Mouse (Mus musculus) heart, embryonic 13.5 days (tissue): Measurements from ENCODE around the gene Ppp2r2c. TPM values are rescaled to one million over a fixed set of nuclear protein-coding genes. Genes with fewer than 3 reads are reported as not detected.

Experiments
- ATAC-seq: fragments of 200-750 bp; cut with Nextera tagmentation; 2 replicates; pipeline ENCODE4 v1.8.0; 2017; ENCODE audit warnings: moderate TSS enrichment; ENCODE audit not compliant: insufficient number of reproducible peaks, low FRiP score, low TSS enrichment; ENCODE audit errors: extremely low read depth
- H3K27ac ChIP-seq: fragments of 300-500 bp; sonication (generic); replicated peaks from 2 replicates; pipeline ENCODE4 v1.5.1; 2015; ENCODE audit warnings: moderate library complexity, mild to moderate bottlenecking, inconsistent platforms
- H3K27me3 ChIP-seq: fragments of 300-500 bp; sonication (generic); replicated peaks from 2 replicates; pipeline ENCODE4 v1.6.1; 2015; ENCODE audit warnings: mild to moderate bottlenecking, inconsistent platforms
- H3K36me3 ChIP-seq: fragments of 300-500 bp; sonication (generic); 2 replicates; pipeline ENCODE4 v1.6.1; 2015; ENCODE audit warnings: mild to moderate bottlenecking, inconsistent platforms
- H3K4me1 ChIP-seq: fragments of 300-500 bp; sonication (generic); 2 replicates; pipeline ENCODE4 v1.6.1; 2015; ENCODE audit warnings: inconsistent platforms
- H3K4me2 ChIP-seq: fragments of 300-500 bp; sonication (generic); 2 replicates; pipeline ENCODE4 v1.6.1; 2015; ENCODE audit warnings: inconsistent platforms, mild to moderate bottlenecking, moderate library complexity
- H3K4me3 ChIP-seq: fragments of 300-500 bp; sonication (generic); 2 replicates; pipeline ENCODE4 v1.5.1; 2015; ENCODE audit warnings: moderate library complexity, mild to moderate bottlenecking, inconsistent platforms
- H3K9ac ChIP-seq: fragments of 300-500 bp; sonication (generic); 2 replicates; pipeline ENCODE4 v1.6.1; 2015; ENCODE audit warnings: inconsistent platforms, mild to moderate bottlenecking, moderate library complexity
- H3K9me3 ChIP-seq: fragments of 300-500 bp; sonication (generic); 2 replicates; pipeline ENCODE4 v1.6.1; 2016; ENCODE audit warnings: inconsistent platforms
- WGBS: fragments of 180-500 bp; shearing (Covaris S2); methylation state at CpG from one replicate; pipeline ENCODE4 v1.1.7; 2015; ENCODE audit warnings: mixed read lengths; 5-methylcytosine and 5-hydroxymethylcytosine counted together
- polyA plus RNA-seq: library from polyadenylated mRNA; unstranded; fragments of >200 nt; fragmentation: Nextera tagmentation; extraction: Ambion mirVana; gene quantifications from 2 replicates; pipeline ENCODE4 v1.2.1, GENCODE M21; 2015

Gene Ppp2r2c
- polyA plus RNA-seq, 1 experiment from 2014 or later = 0.09 TPM

DNA sequence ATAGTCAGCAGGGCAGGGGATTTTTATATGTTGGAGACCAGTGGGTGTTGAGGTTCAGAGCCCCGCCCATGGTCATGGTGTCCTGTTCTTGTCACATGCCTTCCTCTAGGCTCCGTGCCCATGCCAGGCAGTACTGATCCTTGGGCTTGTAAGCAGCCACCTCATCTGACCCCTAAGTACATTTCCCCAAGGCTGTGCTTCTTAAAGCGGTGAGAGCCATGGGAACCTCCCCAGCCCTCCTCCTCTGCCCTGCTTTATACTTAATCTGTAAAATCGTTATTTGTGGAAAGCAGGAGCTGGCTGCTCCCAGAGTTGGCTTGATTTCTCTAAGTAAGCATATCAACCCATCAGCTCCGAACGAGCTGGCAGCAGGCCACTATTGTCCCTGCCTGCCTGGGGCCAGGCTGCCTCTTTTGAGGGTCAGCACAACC, 31.9 kb downstream of the Ppp2r2c start:
- Histone ChIP-seq H3K4me1 (peaks cover 5% of the 10 kb centered on the region), H3K4me2 (no peak overlapping the region), H3K36me3 (no peaks in the 10 kb centered on the region), H3K27ac (no peak overlapping the region), H3K9me3 (no peaks in the 10 kb centered on the region), H3K27me3 (peaks cover 32% of the 10 kb centered on the region), H3K4me3 (no peak overlapping the region), H3K9ac (no peak overlapping the region)
- 53% methylated on average over 6 of the region's 6 CpGs for WGBS
- ATAC-seq = no peak

DNA sequence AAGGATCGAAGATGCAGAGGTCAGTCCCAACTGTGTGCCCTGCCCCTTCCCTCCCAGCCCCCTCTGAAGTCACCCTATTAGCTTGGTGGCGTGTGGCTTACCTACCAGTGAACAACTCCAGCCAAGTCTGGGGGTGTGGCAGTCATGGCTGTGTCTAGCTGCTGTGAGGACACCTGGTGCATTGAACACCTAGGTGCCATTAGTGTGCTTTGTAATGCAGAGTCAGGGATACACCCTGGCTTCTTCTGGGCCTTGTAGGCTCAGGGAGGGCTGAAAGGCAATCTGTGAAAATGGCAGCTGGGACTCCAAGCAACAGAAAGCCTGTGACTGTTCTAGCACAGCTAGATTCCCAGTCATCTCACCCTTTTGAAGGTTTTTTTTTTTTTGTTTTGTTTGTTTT, 34.5 kb downstream of the Ppp2r2c start:
- Histone ChIP-seq H3K9ac (no peak overlapping the region), H3K9me3 (no peaks in the 10 kb centered on the region), H3K36me3 (no peaks in the 10 kb centered on the region), H3K4me3 (no peak overlapping the region), H3K27me3 (peaks cover 22% of the 10 kb centered on the region), H3K4me1 (peaks cover 5% of the 10 kb centered on the region), H3K4me2 (no peak overlapping the region), H3K27ac (no peak overlapping the region)
- ATAC-seq = no peak
- 62% methylated on average over 2 of the region's 2 CpGs for WGBS

- 72% methylated on average over 2 of the region's 2 CpGs for WGBS
These were observed 35.8 kb downstream of the Ppp2r2c start for GRCm38 (mm10) chr5:36904131-36904530.

DNA sequence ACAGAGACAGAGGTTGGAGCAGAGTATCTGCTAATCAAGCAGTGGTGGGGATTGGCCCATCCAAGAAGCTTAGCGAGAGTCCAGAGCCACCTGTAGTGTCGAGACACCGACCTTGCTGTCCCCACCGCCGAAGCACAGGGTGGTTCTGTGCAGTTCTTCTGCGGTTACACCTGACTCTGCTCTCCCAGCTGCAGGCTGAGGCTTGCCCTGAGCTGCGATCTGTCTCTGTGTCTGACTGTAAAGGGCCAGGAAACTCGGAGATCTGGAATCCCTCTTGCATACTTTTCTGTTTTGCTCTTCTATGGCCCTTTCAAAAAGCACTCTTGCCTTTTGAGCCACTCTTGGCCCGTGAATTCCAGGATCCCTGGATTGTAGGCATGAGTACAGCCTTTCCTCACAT, 36.4 kb downstream of the Ppp2r2c start:
- WGBS = 73% methylated on average over 9 of the region's 9 CpGs
- Histone ChIP-seq H3K4me2 (no peak overlapping the region), H3K9ac (no peak overlapping the region), H3K4me3 (no peak overlapping the region), H3K4me1 (peaks cover 5% of the 10 kb centered on the region), H3K36me3 (no peaks in the 10 kb centered on the region), H3K27ac (no peak overlapping the region), H3K9me3 (no peaks in the 10 kb centered on the region), H3K27me3 (peaks cover 25% of the 10 kb centered on the region)
- ATAC-seq = no peak

More at GRCm38 (mm10) chr5:36904131-36904530, 35.8 kb downstream of the Ppp2r2c start:
- Histone ChIP-seq H3K27me3 (peaks cover 25% of the 10 kb centered on the region), H3K4me3 (no peak overlapping the region), H3K4me2 (no peak overlapping the region), H3K9ac (no peak overlapping the region), H3K27ac (no peak overlapping the region), H3K36me3 (no peaks in the 10 kb centered on the region), H3K4me1 (peaks cover 5% of the 10 kb centered on the region), H3K9me3 (no peaks in the 10 kb centered on the region)
- ATAC-seq = no peak

- Histone ChIP-seq H3K4me3 (no peak overlapping the region), H3K36me3 (no peaks in the 10 kb centered on the region), H3K27ac (no peak overlapping the region), H3K4me1 (peaks cover 3% of the 10 kb centered on the region), H3K9ac (no peak overlapping the region), H3K27me3 (peaks cover 26% of the 10 kb centered on the region), H3K4me2 (no peak overlapping the region), H3K9me3 (no peaks in the 10 kb centered on the region)
- no peak for ATAC-seq
- 60% methylated on average over 8 of the region's 8 CpGs for WGBS
These were observed 36.9 kb downstream of the Ppp2r2c start for GRCm38 (mm10) chr5:36905216-36905615.

DNA sequence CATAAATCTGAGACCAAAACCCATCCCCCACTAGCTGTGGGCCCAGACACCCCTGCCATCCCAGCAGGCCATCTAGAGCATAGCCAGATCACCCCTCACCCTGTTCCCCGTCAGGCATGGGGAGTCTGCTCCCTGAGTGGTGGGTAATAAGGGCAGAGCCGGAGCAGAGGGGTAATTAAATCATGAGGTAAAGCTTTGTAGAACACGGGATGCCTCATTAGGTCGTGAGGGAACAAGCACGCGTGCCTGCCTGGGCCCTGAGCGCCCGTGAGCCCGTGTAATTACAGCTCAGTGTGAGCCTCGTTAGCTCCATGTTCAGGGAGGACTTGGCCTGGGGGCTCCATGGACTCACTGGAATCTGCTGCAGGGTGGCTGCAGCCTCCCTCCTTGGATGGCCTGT, 39.4 kb downstream of the Ppp2r2c start:
- Histone ChIP-seq H3K4me3 (no peak overlapping the region), H3K4me1 (no peaks in the 10 kb centered on the region), H3K36me3 (no peaks in the 10 kb centered on the region), H3K4me2 (no peak overlapping the region), H3K9me3 (no peaks in the 10 kb centered on the region), H3K9ac (no peak overlapping the region), H3K27me3 (peaks cover 49% of the 10 kb centered on the region), H3K27ac (no peak overlapping the region)
- WGBS = 65% methylated on average over 10 of the region's 10 CpGs
- no peak for ATAC-seq

DNA sequence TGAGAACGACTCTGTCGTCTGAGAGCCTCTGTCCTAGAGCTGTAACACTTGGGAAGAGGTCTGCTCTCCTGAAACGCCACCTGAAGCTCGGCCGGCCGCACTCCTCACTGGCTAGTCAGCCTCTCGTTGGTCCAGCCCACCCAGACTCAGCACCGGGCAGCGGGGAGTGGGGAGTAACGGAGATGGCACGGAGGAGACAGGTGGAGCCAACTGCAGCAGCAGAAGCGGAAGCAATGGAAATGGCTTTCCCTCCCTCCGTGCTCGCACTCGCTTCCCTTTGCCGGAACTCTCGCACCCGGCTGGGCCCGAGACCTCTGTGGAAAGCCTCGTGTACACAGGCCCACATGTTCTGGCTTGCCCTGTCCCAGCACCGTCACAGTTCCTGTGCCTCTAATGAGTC, 41.2 kb downstream of the Ppp2r2c start:
- Histone ChIP-seq H3K27ac (no peak overlapping the region), H3K27me3 (peaks cover 63% of the 10 kb centered on the region), H3K9me3 (no peaks in the 10 kb centered on the region), H3K4me3 (no peak overlapping the region), H3K4me1 (no peaks in the 10 kb centered on the region), H3K9ac (no peak overlapping the region), H3K36me3 (no peaks in the 10 kb centered on the region), H3K4me2 (no peak overlapping the region)
- ATAC-seq = no peak
- 74% methylated on average over 21 of the region's 21 CpGs for WGBS

DNA sequence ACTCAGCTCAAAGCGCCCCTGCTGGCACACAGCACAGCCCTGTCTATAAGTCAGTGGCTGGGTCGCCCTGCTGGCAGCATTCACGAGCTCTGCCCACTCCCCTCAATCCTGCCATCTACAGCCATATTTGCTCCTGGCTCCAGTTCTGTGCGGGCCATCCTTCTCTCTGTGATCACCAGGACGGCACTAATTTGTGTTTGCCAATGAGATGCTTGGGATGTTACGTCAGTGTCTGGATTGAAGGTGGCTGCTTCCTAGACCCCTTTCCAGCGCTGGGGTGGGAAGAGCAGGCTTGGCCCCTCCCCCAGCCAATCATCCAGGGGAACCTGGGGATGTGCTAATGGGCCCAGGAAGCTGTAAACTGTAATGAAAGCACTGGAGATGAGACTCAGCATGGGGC, 42.7 kb downstream of the Ppp2r2c start:
- no peaks in the 10 kb centered on the region for H3K9me3 ChIP-seq
- ATAC-seq = no peak
- WGBS = 19% methylated on average over 7 of the region's 7 CpGs
- no peaks in the 10 kb centered on the region for H3K4me1 ChIP-seq
- no peak overlapping the region for H3K27ac ChIP-seq
- no peak overlapping the region for H3K4me2 ChIP-seq
- peaks cover 63% of the 10 kb centered on the region for H3K27me3 ChIP-seq
- no peaks in the 10 kb centered on the region for H3K36me3 ChIP-seq
- H3K4me3 ChIP-seq = no peak overlapping the region
- no peak overlapping the region for H3K9ac ChIP-seq

DNA sequence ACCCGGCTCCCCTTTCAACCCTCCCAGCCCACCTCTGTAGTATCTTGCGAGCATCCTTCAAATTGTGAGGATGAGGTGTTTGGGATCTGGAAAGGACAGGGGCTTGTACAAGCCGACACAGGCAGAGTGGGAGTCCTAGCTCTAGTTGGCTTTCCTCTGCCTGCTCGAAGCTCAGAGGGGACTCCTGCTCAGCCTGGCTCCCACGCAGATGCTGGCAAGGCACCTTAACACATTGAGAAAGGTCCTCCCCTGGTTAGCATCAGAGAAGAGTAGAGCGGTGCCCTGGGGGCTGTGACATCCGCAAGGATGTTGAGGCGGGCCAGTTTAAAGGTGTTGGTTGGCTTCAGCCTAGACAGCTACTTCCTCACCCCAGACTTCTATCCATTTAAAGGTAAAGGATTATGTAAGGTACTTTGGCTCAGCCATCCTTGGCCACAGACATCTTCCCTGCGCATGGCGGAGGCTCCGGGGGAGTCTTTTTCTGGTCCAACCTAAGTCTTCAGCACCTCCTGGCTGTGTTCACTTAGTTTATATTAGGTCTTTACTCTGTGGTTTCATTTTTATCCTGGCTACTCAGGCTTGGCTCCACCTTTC, 43.5 kb downstream of the Ppp2r2c start:
- no peaks in the 10 kb centered on the region for H3K9me3 ChIP-seq
- no peak overlapping the region for H3K27ac ChIP-seq
- H3K4me1 ChIP-seq = no peaks in the 10 kb centered on the region
- ATAC-seq = no peak
- no peaks in the 10 kb centered on the region for H3K36me3 ChIP-seq
- no peak overlapping the region for H3K4me2 ChIP-seq
- WGBS = 49% methylated on average over 11 of the region's 11 CpGs
- H3K4me3 ChIP-seq = no peak overlapping the region
- H3K27me3 ChIP-seq = peaks cover 56% of the 10 kb centered on the region
- no peak overlapping the region for H3K9ac ChIP-seq

GRCm38 (mm10) chr5:36912602-36913310, 44.4 kb downstream of the Ppp2r2c start:
- no peak for ATAC-seq
- no peak overlapping the region for H3K4me3 ChIP-seq
- no peaks in the 10 kb centered on the region for H3K4me1 ChIP-seq
- no peak overlapping the region for H3K9ac ChIP-seq
- H3K27ac ChIP-seq = no peak overlapping the region
- no peaks in the 10 kb centered on the region for H3K36me3 ChIP-seq
- H3K9me3 ChIP-seq = no peaks in the 10 kb centered on the region
- WGBS = 53% methylated on average over 14 of the region's 14 CpGs
- peaks cover 53% of the 10 kb centered on the region for H3K27me3 ChIP-seq
- no peak overlapping the region for H3K4me2 ChIP-seq

DNA sequence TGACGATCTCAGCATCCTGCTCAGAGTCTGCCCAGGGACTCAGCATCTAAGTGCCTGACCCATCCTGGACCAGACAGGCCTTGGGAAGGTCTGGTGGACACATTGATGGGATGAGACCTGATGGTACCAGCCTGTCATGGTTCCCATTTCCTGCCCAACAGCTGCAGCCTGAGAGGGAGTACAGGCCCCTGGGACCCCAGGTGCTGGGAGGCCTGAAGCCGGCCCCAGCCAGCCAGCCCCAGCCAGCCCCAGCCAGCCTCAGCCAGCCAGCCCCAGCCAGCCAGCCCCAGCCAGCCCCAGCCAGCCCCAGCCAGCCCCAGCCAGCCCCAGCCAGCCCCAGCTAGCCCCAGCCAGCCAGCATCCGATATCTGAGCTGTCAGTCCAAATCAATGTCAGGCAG, 46.9 kb downstream of the Ppp2r2c start:
- Histone ChIP-seq H3K4me3 (no peak overlapping the region), H3K36me3 (no peaks in the 10 kb centered on the region), H3K9ac (no peak overlapping the region), H3K27me3 (peaks cover 36% of the 10 kb centered on the region), H3K27ac (no peak overlapping the region), H3K9me3 (no peaks in the 10 kb centered on the region), H3K4me2 (no peak overlapping the region), H3K4me1 (no peaks in the 10 kb centered on the region)
- 37% methylated on average over 3 of the region's 3 CpGs for WGBS
- no peak for ATAC-seq

DNA sequence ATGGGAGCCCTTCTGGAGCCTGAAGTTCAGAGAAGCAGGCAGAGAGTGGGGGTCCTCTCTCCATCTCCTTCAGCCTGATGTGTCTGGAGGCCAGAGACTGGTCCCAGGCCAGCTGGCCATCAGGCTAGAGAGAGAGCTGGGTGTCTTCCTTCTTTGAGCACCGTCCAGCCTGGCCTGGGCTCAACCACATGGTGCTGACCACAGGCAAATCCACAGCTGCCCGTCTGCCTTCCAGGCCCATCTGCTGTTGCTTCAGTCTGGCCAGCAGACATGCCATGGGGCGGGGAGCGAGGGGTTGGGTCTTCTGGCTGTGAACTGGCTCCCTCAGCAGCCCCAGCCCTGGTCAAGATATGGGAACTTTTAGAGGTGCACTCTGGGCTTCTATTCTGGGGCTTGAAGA, 48.3 kb downstream of the Ppp2r2c start:
- ATAC-seq = no peak
- H3K4me2 ChIP-seq = no peak overlapping the region
- no peak overlapping the region for H3K4me3 ChIP-seq
- no peaks in the 10 kb centered on the region for H3K4me1 ChIP-seq
- H3K27me3 ChIP-seq = peaks cover 25% of the 10 kb centered on the region
- H3K9ac ChIP-seq = no peak overlapping the region
- no peak overlapping the region for H3K27ac ChIP-seq
- no peaks in the 10 kb centered on the region for H3K9me3 ChIP-seq
- 76% methylated on average over 4 of the region's 4 CpGs for WGBS
- no peaks in the 10 kb centered on the region for H3K36me3 ChIP-seq
